Mouse (Mus musculus) frontal cortex, postnatal 10 days (tissue): ENCODE data around the gene Lrrc25.

Experiments used
- DNase-seq, 2 experiments: peaks; one replicate each; pipeline ENCODE4 v3.0.0; 2022; ENCODE audit warnings: low spot score in 2 of 2, mixed read lengths in 1 of 2

Gene Lrrc25

GRCm38 (mm10) chr8:70615281-70615680, 674 bp upstream of the Lrrc25 start:
- DNase-seq = no peak

GRCm38 (mm10) chr8:70616645-70617044, 690 bp downstream of the Lrrc25 start:
- DNase-seq = no peak

- DNase-seq = no peak
Observed at GRCm38 (mm10) chr8:70617985-70618384, 2.0 kb downstream of the Lrrc25 start.

- peak in 1 of 2 experiments; percentile 36 for DNase-seq
Observed at GRCm38 (mm10) chr8:70618888-70619334, 3.0 kb downstream of the Lrrc25 start.

- no peak for DNase-seq
Observed at GRCm38 (mm10) chr8:70622220-70622619, 6.3 kb downstream of the Lrrc25 start.

GRCm38 (mm10) chr8:70625104-70625503, 9.1 kb downstream of the Lrrc25 start:
- DNase-seq = no peak

- DNase-seq = no peak
Observed at GRCm38 (mm10) chr8:70627041-70627440, 11.1 kb downstream of the Lrrc25 start.

- DNase-seq = no peak
Observed at GRCm38 (mm10) chr8:70628986-70629490, 13.1 kb downstream of the Lrrc25 start.

GRCm38 (mm10) chr8:70629574-70630531, 13.9 kb downstream of the Lrrc25 start:
- peak; percentile 83 to 88 for DNase-seq

GRCm38 (mm10) chr8:70630532-70631381, 14.8 kb downstream of the Lrrc25 start:
- DNase-seq = no peak

GRCm38 (mm10) chr8:70631436-70631835, 15.5 kb downstream of the Lrrc25 start:
- no peak for DNase-seq

GRCm38 (mm10) chr8:70632346-70632892, 16.5 kb downstream of the Lrrc25 start, which contains the start of gene Gdf15:
Gene Gdf15, minus strand, starts transcription at chr8:70632456.
- no peak for DNase-seq

- DNase-seq = no peak
Observed at GRCm38 (mm10) chr8:70634066-70634465, 18.1 kb downstream of the Lrrc25 start.

- DNase-seq = no peak
Observed at GRCm38 (mm10) chr8:70635527-70635926, 19.6 kb downstream of the Lrrc25 start.

GRCm38 (mm10) chr8:70636838-70637237, 20.9 kb downstream of the Lrrc25 start:
- DNase-seq = no peak

GRCm38 (mm10) chr8:70638752-70639151, 22.8 kb downstream of the Lrrc25 start:
- DNase-seq = no peak

- no peak for DNase-seq
Observed at GRCm38 (mm10) chr8:70643019-70643418, 27.1 kb downstream of the Lrrc25 start.

- no peak for DNase-seq
Observed at GRCm38 (mm10) chr8:70644065-70644464, 28.1 kb downstream of the Lrrc25 start.

- no peak for DNase-seq
Observed at GRCm38 (mm10) chr8:70645501-70646224, 29.7 kb downstream of the Lrrc25 start.

GRCm38 (mm10) chr8:70646369-70646768, 30.4 kb downstream of the Lrrc25 start:
- DNase-seq = no peak

GRCm38 (mm10) chr8:70646775-70647174, 30.8 kb downstream of the Lrrc25 start:
- no peak for DNase-seq
